Mouse (Mus musculus): ENCODE data around the gene Taok3. TPM values are rescaled to one million over a fixed set of nuclear protein-coding genes. Genes with fewer than 3 reads are reported as not detected.

The Taok3 gene
- 10 to 100 TPM; 67.6 to 68.7 TPM for total RNA-seq (2021)

DNA sequence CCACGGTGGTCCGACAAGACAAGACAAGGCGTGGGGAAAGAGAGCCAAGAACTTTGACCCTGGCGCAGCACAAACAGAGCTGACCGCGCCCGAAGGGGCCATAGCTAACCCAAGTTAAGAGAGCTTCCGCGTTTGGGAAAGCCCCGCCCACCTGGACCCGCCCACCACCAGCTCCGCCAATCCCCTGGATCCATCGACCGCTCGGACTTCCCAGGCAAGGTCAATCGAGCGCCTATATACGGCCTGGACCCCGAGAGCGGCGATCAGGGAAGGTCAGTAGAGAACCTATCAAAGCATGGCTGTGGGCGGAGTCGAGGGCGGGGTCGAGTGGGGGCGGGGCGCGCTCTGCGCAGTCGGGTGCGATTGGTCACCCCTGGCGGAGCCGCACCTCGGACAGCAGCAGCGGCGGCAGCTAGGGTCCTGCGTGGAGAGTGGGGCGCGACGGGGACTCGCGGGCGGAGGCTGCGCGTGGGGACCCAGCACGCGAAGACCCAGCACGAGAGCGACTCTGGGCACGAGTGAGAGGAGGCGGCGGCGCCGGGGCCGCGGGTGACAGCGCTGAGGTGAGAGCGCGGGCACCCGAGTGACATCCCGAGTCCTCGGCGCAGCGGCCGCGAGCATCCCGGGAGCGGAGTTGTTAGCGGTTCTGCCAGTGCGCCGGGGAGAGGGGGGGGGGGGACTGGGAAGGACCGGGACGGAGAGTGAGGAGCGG, at the start of gene Taok3:
Taok3 (plus strand) TSS at position 353 of the 712 bp plus-strand sequence.
- DNase-seq (ENCODE audit: extremely low spot score in 1 of 2, low spot score in 2 of 2): peak; percentile 98 to 99
- intact Hi-C loops (cut with DNase I): loop anchor here (5.0 kb wide), 2 partner anchors 122 to 152 kb away; no protein-coding TSS in a partner anchor

DNA sequence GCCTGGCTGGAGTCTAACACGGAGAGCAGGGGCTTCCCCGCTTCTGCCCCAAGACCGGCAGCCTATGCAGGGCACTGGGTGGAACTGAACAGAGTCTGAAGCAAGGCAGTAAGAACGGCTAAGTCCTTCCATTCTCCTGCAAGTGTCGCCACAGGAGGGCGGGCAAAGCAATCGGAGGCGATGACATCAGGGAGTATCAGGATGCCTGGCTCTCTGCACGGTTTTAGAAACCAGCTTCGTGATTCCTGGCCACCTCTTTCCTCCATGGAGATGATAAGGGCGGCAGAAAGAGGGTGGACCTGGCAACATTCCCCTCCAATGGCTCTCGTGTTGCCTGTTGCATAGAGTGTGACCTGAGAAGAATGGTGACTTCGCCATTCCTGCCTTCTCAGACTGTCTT, 32.2 kb upstream of the Taok3 start:
- intact Hi-C loops (cut with DNase I): no loop called here
- DNase-seq (ENCODE audit: extremely low spot score in 1 of 2, low spot score in 2 of 2): no peak

DNA sequence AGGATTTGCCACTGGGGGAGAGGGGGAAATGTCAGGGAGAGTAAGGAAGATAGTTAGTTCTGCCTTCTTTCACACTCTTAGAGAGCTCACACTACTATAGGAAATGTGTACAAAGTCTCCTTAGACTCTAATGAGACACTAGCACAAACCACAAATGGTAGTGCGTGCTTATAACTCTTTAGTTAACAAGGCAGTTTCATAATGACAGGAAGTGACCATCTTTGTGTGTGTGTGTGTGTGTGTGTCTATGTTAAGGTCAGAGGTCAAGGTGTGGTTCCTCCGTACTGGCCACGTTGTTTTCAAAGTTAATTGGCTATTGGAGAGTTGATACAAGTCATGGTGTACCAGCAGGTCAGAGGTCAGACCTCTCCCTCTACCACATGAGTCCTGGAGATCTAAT, 30.8 kb upstream of the Taok3 start:
- intact Hi-C loops (cut with DNase I): no loop called here

DNA sequence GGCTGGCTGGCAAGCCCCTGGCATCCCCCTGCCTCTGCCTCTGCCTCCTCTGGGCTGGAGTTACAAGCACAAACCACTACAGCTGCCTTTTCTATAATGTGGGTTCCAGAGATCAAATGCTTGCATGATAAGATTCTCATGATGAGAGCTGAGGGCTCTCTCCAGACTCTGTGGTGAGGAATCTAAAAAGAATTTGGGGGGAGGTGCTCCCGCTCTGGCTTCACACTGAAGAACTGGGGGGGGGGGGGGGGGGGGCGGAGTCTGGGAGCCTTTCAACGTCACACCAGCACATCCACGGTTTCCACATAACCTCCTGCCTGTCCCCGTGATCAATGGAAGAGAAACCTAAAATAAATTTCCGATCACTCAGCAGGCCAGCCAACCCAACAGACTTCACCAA, 30.1 kb upstream of the Taok3 start:
- intact Hi-C loops (cut with DNase I): loop anchor here (10.0 kb wide), 2 partner anchors 965 to 1055 kb away; no protein-coding TSS in a partner anchor
- DNase-seq (ENCODE audit: extremely low spot score in 1 of 2, low spot score in 2 of 2): no peak

More for the DNA sequence above, 30.8 kb upstream of the Taok3 start:
- DNase-seq (ENCODE audit: extremely low spot score in 1 of 2, low spot score in 2 of 2): no peak

DNA sequence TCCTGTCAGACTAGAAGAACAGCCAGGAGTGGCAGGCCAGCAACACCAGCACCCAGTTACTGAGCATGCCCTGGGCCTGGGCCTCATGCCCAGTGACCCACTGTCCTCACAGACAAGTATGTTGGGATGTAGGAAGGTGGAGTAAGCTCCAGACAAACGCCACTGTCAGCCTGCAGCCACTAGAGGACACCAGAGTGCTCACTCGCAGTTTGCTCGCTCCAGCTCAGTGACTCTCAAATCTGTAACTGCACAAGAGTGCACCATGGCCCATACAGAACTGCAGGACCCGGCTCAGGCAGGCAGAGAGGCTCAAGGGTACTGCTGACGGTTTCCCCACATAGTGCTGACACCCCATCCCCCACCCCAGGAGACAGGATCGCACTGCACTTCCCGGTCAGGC, 25.5 kb upstream of the Taok3 start:
- peak in 1 of 2 experiments; percentile 58 for DNase-seq (ENCODE audit: extremely low spot score in 1 of 2, low spot score in 2 of 2)
- intact Hi-C loops (cut with DNase I): loop anchor here (10.0 kb wide), 2 partner anchors 970 to 1060 kb away; no protein-coding TSS in a partner anchor

DNA sequence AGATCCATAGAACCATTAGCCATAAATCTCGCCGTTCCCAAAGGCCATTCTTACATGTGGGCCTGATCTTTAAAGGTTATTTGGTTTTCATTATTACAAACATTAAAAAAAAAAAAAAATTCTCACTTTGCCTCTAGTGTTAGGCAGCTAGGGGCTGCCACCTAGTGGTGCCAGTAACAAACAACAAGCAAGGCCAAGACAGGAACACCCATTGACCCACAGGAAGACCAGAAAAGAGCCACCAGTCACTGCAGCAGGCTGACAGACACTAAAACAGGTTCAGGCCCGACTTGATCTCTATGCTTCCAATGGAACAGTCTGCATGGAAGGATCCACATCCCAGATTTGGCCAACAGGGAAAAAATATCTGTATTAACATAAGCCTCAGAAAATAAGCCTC, 23.2 kb upstream of the Taok3 start:
- intact Hi-C loops (cut with DNase I): loop anchor here (10.0 kb wide), 2 partner anchors 972 to 1062 kb away; no protein-coding TSS in a partner anchor
- peak in 1 of 2 experiments; percentile 54 for DNase-seq (ENCODE audit: extremely low spot score in 1 of 2, low spot score in 2 of 2)

DNA sequence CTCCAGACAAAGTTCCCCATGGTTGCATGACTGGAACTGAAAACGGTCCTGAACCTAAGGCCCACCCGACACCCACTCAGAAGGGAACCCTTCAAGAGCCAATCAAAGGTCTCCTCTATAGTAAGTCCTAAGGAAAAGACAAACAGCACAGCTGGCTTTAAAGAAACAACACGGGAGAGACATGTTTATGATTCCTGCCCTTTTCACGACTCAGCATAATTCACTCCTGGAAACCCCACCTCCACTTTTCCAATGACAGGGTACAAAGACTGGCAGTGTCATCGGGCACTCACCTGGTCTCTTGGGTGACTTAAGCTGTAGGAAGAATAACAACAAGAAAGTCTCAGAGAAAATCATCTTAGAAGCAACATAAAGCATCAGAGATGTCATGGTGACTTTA, 20.9 kb upstream of the Taok3 start:
- no peak for DNase-seq (ENCODE audit: extremely low spot score in 1 of 2, low spot score in 2 of 2)
- intact Hi-C loops (cut with DNase I): loop anchor here (10.0 kb wide), 2 partner anchors 974 to 1064 kb away; no protein-coding TSS in a partner anchor

DNA sequence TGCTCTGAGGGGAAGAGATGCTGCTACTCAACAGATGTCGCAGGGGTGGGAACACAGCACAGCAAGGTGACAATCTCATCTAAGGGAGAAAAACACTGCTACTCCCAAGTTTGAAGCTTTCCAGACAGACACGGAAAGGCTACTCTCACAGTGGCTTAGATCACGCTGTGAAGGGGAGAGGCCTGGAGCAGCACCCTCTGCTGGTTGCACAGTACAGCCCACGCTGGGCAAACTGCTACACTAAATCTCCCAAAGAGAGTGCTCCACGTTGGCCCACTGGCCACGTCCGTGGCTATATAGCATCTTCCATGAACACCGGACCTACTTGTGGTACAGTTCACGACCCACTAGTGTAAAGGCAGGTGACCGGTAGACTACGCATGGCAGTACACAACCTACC, 20.2 kb upstream of the Taok3 start:
- intact Hi-C loops (cut with DNase I): loop anchor here (10.0 kb wide), 2 partner anchors 975 to 1065 kb away; no protein-coding TSS in a partner anchor

DNA sequence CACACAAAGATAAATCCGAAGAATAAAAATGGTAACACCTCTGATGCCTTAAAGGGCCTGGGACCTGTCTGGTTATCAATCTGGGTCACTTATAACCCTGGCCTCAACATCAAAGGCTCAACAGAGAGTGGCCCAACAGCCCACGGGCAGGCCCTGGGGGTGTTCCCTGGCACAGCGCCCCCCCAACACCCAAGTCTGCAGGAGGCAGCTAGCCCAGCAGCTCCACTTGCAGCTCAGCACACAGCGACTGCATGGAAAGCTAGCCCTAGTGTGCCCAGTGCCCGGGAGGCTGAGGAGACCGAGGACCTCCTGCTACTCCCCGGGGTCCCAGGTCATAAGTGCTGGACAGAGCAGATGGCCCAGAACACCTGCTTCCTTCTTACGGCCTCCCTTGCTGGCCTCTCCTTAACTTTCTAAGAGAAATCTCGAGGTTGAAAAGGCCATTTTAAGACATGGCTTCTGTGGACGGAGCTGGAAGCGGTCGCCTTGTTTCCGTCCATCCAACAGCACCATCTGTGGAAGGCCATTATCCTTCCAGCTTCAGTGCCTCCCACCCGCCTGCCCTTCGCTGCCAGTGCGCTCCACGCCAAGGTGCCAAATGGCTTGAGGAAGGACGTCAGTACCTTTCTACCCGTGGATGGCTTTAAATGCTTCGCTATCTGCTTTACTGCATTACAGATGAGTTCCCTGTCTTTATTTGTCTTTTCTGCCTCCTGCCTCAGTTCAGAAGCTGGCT, 16.6 kb upstream of the Taok3 start:
- DNase-seq (ENCODE audit: extremely low spot score in 1 of 2, low spot score in 2 of 2): no peak
- intact Hi-C loops (cut with DNase I): no loop called here

More for the DNA sequence above, 20.2 kb upstream of the Taok3 start:
- DNase-seq (ENCODE audit: extremely low spot score in 1 of 2, low spot score in 2 of 2): no peak

DNA sequence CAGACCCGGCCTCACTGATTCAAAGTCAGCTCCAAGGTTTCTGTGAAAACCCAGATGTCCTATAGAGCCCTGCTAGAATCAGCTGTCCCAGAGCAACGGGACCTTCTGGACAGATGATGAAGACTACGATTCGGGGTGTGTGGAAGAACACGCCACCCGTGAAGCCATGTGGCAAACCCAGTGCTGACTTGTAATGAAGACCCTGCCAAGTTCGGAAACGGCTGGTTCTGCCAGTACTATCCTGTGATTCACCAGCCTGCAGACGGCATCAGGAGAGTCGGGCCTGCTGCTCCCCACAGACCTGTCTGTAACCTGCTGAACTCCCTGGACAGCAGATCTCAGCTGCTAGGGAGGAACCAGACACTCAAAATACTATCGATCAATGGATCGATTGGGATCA, 15.6 kb upstream of the Taok3 start:
- intact Hi-C loops (cut with DNase I): no loop called here
- DNase-seq (ENCODE audit: extremely low spot score in 1 of 2, low spot score in 2 of 2): no peak

DNA sequence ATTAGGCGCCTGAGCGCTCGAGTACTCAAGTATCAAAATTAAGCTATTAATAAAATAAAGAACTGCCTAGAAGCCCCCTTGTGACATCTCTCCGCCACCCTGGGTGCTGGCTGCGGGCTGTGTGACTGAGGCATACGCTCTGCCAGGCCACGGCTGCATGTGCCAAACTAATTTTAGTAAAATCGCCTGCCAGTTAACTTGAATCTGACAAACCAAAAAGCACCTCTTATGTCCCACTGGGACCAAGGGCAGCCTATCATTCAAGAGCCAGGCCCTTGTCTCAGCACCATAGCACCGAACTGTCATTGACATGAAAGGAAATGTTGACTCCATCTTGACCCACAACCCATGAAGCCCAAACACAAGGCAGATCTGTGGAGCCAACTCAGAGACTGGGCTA, 14.2 kb upstream of the Taok3 start:
- DNase-seq (ENCODE audit: extremely low spot score in 1 of 2, low spot score in 2 of 2): no peak
- intact Hi-C loops (cut with DNase I): no loop called here

DNA sequence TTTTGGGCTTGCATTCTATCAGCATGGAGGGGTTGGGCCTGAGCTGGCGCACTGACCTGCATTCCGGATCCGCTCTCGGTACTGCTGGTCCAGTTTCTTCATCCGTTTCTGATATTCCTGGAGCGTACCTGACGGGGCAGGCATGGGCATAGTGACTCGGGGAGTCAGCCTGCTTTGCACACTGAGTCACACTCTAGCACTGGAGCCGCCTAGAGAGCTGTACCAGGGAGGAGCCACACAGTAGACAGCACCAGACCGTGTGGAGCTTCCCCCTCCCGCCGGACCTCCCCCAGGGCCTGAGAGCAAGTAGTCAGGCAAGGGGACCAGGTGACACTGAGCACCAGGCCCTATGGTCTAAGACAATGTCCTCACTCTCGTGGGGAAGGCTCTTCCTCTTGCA, 11.6 kb upstream of the Taok3 start:
- DNase-seq (ENCODE audit: extremely low spot score in 1 of 2, low spot score in 2 of 2): no peak

DNA sequence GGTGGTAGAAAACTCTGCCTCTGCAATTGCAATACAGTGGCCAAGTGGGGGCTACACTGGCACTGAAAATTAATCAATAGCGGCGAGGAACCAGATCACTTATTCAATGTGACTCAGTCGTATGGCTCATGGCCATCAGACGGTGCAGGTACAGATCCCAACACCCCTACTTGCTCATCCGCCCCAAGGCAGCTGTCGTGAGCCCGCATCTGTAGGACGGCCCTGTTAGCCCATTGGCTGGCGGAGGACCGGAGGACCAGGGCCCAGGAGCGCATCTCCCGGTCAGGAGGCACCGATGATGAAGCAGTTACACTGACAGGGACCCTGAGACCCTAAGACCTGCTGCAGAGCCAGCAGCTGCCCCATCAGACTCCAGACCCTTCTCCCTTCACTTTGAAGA, 11.2 kb upstream of the Taok3 start:
- DNase-seq (ENCODE audit: extremely low spot score in 1 of 2, low spot score in 2 of 2): no peak
- intact Hi-C loops (cut with DNase I): no loop called here

More for the DNA sequence above, 11.6 kb upstream of the Taok3 start:
- intact Hi-C loops (cut with DNase I): no loop called here

DNA sequence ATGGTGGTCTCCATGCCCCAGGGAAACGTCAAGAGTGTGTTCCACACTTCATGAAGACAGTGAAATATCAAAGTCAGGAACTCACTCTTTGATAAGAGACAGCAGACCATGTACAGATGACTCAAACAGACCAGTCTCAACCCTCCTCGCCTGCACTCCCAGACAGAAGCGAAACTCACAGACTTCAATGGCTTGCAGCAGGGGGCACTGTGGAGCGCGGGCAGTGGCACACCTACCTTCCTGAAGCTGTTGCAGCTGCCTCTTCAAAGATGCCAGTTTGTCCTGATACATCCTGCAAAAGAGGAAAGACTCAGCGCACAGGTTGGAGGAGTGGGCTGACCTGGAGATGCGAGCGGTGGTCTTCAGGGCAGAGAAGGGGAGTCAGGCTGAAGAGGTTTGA, 10.4 kb upstream of the Taok3 start:
- DNase-seq (ENCODE audit: extremely low spot score in 1 of 2, low spot score in 2 of 2): no peak
- intact Hi-C loops (cut with DNase I): no loop called here

DNA sequence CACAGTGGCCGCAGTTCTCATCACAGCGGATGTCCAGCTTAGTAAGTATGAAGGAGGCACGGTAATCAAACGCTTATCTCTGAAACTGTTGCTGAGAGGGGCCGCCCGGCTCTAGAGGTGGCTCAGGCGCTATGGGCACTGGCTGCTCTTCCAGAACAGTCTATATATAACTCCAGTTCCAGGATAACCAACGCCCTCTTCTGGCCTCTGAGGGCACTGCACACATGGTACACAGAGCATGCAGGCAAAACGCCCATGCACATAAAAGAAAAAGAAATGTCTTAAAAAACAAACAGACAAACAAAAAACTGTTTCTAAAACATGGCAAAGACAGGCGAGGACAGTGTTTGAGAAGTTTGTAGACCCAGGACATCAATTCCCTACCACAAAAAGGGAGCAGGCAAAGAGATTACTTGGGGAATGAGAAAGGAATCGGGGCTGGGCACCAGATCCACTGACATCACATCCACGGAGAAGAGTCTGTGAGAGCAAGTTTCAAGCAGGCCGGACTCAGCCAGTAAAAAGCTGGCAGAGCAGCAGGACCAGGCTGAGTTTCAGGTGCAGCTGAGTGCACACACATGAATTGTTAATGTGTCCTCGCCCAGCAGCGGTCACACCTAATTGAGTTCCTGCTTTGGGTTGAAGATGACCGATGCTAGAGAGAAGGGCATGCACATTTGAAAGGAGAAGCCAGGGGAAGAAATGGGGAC, 8.7 kb upstream of the Taok3 start:
- intact Hi-C loops (cut with DNase I): no loop called here

DNA sequence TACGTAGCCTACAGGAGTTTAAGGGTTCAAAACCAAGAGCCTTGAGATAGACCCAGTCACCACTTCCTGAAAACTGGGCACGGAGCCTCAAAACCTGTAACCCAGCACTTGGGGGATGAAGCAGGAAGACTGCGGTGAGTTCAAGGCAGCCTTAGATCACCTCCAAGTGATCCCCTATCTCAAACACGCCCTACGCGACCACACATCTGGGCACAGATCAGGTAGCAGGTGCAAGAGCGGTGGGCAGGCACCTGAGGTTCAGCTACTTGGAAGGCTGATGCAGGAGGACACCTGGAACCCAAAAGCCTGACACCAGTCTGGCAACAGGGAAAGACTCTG, 8.2 kb upstream of the Taok3 start:
- intact Hi-C loops (cut with DNase I): no loop called here
- no peak for DNase-seq (ENCODE audit: extremely low spot score in 1 of 2, low spot score in 2 of 2)

More for the DNA sequence above, 8.7 kb upstream of the Taok3 start:
- DNase-seq (ENCODE audit: extremely low spot score in 1 of 2, low spot score in 2 of 2): no peak

DNA sequence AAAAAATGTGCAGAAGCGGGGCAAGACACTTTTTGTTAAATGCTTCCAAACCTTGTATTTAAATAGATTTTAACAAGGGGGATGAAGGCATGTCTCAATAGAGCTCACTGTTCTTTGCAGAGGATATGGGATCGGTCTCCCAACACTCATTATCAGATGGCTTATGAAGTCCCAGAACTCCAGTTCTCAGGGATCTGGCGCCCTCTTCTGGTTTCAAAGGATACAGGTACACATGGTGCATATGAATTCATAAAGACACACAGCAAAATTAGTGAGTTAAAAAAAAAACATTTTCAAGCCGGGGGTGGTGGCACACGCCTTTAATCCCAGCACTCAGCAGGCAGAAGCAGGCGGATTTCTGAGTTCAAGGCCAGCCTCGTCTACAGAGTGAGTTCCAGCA, 6.6 kb upstream of the Taok3 start:
- intact Hi-C loops (cut with DNase I): no loop called here
- no peak for DNase-seq (ENCODE audit: extremely low spot score in 1 of 2, low spot score in 2 of 2)

DNA sequence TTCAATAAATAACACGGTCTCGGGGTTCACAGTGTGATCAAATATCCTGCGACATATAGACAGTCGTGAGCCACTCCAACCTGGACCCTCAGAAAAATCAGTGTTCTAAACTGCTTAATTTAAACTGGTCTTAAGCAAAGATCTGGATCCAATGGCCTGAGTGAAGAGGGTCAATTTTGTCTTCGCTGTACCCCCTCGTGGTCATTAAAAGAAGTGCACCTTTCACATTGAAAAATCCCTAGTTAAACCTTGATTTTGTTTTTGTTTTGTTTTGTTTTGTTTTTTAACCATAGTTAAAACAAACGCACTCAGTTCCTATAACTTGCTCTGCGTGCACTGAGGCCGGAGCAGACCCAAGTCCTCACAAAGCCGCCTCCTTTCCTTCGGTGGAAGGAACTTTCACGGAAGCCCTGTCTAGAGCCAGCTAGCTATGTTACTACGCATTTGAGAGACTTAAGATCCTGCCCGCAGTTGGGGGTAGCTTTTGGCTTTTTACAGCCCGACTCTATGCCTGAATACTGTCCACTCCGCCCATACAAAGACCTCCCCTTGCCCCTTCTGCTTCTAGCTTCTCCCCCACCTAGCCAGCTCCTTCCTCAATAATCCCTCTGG, 5.2 kb upstream of the Taok3 start:
- intact Hi-C loops (cut with DNase I): loop anchor here (5.0 kb wide), 2 partner anchors 128 to 158 kb away; no protein-coding TSS in a partner anchor
- DNase-seq (ENCODE audit: extremely low spot score in 1 of 2, low spot score in 2 of 2): no peak

All from left cerebral cortex, postnatal 10 days (tissue).